Mouse (Mus musculus): ENCODE measurements around the gene Gid8.

Gene Gid8

DNA sequence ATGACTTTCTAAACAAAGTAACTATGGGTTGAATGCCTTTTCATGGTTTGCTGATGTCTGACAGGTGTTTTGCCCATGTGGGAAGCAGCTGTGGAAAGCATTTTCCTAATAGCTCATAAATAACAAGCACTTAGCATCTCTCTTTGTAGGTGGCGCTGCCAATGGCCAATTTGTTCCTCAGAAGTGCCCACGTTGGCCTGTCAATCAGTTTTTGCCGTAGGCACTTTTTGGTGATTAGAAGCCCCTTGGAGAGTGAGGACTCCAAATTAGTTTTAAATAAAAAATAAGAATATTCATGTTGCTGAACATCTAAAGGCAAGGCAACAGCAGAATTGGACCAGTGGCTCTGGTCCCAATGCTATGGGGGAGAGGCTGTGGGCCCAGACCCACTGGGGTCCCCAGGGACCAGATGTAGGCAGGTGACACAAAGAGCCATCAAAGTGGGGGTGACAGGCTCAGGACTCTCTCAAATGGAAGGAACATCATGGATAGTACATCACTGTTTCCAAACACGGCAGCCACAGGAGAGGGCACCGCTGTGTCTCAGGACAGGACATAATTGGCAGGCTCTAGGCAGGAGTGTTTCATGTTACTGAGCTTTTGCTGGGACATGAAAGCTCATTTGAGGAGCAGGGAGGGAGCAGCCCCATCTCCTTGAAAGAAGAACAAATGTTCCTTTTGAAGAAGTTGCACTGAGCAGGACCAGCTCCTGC lies 45.2 kb downstream of the Gid8 start:
- DNase-seq: no peak

DNA sequence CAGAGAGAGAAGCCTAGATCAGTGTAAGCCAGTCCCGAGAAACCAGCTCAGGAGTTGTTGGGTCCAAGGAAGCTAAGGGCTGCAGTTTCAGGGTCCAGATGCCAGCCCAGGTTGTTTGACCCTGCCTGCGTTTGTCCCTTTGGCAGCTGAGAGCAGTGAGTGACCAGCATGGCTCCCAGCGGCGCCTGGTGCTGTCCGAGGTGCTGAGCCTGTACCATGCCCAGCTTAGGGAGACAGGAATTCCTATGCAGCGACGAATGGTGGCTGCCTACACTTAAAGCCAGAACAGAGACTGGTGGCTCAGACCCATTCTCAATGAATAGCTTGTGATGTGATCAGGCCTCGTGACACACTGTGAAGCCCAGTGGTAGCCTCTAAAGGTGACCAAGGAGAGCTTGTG lies 46.0 kb downstream of the Gid8 start:
- peak; percentile 51 for DNase-seq

DNA sequence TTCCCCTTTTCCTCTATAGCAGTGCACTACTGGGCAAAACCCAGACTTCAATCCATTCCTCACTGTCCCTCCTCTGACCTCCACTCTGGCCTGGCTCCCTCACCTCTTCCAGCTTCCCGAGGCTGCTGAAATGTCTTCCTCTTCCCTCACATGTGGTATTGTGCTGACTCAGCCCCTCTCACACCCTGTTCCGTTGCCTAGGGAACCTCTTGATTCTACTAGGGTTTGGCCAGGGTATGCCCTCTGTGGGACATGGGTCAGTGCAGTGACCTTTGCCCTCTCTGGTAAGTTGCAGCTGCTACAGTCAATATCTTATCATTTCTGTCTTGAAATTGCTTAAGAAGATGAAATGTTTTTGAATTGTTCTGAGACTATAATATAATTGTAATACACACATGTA lies 46.9 kb downstream of the Gid8 start:
- DNase-seq: no peak

DNA sequence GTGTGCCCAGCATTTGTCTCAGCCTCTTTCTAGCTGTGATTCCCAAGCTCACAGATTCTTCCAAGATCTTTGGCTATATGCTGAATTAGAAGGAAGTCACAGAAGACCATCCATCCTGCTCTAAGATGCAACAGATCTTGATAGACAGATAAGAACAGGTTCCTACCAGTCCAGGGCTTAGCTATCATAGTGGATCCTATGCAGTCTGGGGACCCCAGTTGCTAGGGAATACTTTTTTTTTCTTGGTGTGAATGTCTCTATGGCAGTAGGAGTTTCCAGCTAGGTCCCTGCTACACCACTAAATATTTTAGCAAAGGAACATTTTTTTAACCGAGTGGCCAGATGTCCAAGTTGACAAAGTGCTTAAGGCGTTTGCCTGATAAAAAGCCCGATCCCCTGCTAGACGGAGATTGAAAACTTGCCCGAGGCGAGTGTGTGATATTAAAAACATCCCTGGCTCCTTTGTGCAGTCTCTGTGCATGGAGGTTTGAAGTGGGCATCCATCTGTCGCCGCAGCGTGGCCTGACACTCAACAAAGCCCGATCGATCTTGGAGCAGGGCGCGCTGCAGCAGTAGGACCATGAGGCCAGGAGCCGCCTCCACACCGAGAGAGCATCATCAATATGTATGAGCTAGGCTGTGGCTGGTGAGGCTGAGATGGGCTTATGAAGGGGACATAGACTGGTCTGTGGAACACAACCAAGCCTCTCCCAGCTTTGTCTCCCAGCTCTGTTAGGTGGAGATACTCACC lies 48.8 kb downstream of the Gid8 start:
- no peak for DNase-seq

DNA sequence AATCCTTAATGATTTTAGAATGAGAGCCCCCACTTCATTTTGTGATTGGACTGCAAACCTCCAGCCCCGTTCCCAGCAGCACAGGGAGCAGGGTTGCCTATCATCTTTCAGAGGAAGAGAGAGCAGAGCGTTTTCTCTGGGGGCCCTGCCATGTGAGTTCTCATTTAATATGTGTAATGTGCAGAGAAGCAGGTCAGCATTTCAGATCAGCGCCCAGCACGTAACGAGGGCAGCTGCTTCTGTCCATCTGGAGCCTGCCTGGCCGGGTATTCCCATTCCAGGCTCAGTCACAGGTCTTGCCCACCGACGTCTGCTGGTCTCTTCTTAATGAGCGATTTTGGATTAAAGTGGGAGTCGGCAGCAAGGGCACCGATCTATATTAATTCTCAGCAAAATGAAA lies 55.1 kb downstream of the Gid8 start:
- DNase-seq: no peak

DNA sequence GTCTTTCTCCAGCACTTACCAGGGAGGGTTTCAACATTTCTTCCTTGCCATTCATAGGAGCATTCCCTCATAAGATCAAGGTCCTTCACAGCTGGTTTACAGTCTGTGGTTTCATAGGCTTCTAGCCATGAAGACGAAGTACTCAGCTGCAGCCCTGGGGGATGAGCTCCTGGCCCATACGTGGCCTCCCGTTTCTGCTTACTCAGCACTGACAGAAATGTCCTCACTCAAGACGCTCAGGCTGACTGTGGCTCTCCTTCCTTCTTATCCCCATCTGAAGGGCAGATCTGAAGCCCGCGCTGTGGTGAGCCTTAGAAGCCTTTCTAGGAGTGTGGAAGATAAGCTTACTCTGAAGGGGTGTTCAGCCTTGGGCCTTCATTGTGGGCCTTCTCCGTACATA lies 55.8 kb downstream of the Gid8 start:
- DNase-seq: no peak
